Mouse (Mus musculus): ENCODE data around the gene Efcab6. TPM values are rescaled to one million over a fixed set of nuclear protein-coding genes. Genes with fewer than 3 reads are reported as not detected.

The Efcab6 gene
- polyA plus RNA-seq, 1 experiment from 2014 or later = 0.26 TPM

DNA sequence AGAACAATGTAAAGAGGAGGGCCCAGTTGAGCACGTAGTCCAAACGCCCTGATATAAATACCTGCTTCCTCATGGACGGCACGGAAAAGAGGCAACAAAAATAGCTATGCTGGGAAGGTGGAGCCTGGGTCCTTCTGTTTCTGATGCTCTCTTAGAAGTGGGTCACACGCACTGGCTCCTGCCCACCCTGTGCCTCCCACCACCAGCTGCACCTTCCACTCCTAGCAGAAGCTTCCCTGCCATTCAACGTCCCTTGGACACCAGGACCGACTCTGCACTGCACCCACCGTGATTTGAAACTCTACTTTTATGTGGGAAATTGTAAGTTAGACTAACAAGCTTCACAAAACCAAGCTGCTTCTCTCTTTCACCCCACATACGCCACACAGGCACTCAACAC, 12.8 kb downstream of the Efcab6 start:
- ATAC-seq (ENCODE audit: low FRiP score) (no peak), DNase-seq (ENCODE audit: low spot score) (no peak)
- 81% methylated on average over 9 of the region's 9 CpGs for WGBS
- Histone ChIP-seq H3K4me2 (replicated peaks; ENCODE audit: low read depth, low read length) (no peak overlapping the region), H3K9me3 (ENCODE audit: control insufficient read depth, low read length) (no peaks in the 10 kb centered on the region), H3K27me3 (ENCODE audit: control insufficient read depth, insufficient read depth, low read length) (0 out of 2 replicates have a peak, but pooled peaks cover 2% of the 10 kb centered on the region), H3K9ac (ENCODE audit: low read depth, low read length) (no peak overlapping the region), H3K4me3 (ENCODE audit: low read depth, low read length) (no peak overlapping the region), H3K36me3 (ENCODE audit: control insufficient read depth, insufficient read depth, low read length) (no peaks in the 10 kb centered on the region), H3K4me1 (replicated peaks; ENCODE audit: control insufficient read depth, insufficient read depth, low read length) (no peaks in the 10 kb centered on the region), H3K27ac (ENCODE audit: low read depth, low read length) (no peak overlapping the region)

GRCm38 (mm10) chr15:84049570-84049969, 15.6 kb downstream of the Efcab6 start:
- Histone ChIP-seq H3K27ac (ENCODE audit: low read depth, low read length) (no peak overlapping the region), H3K4me2 (replicated peaks; ENCODE audit: low read depth, low read length) (no peak overlapping the region), H3K9me3 (ENCODE audit: control insufficient read depth, low read length) (no peaks in the 10 kb centered on the region), H3K4me3 (ENCODE audit: low read depth, low read length) (no peak overlapping the region), H3K9ac (ENCODE audit: low read depth, low read length) (no peak overlapping the region), H3K4me1 (replicated peaks; ENCODE audit: control insufficient read depth, insufficient read depth, low read length) (no peaks in the 10 kb centered on the region), H3K36me3 (ENCODE audit: control insufficient read depth, insufficient read depth, low read length) (no peaks in the 10 kb centered on the region), H3K27me3 (ENCODE audit: control insufficient read depth, insufficient read depth, low read length) (no peaks in the 10 kb centered on the region)
- ATAC-seq (ENCODE audit: low FRiP score) (no peak), DNase-seq (ENCODE audit: low spot score) (no peak)
- 66% methylated on average over 7 of the region's 7 CpGs for WGBS

- no peaks in the 10 kb centered on the region for H3K9me3 ChIP-seq (ENCODE audit: control insufficient read depth, low read length)
- no peaks in the 10 kb centered on the region for H3K4me1 ChIP-seq (replicated peaks; ENCODE audit: control insufficient read depth, insufficient read depth, low read length)
- no peaks in the 10 kb centered on the region for H3K27me3 ChIP-seq (ENCODE audit: control insufficient read depth, insufficient read depth, low read length)
- no peak overlapping the region for H3K4me2 ChIP-seq (replicated peaks; ENCODE audit: low read depth, low read length)
- H3K27ac ChIP-seq (ENCODE audit: low read depth, low read length) = no peak overlapping the region
- no peak overlapping the region for H3K9ac ChIP-seq (ENCODE audit: low read depth, low read length)
- 90% methylated on average over 6 of the region's 6 CpGs for WGBS
- ATAC-seq (ENCODE audit: low FRiP score) = no peak
- no peak for DNase-seq (ENCODE audit: low spot score)
- no peaks in the 10 kb centered on the region for H3K36me3 ChIP-seq (ENCODE audit: control insufficient read depth, insufficient read depth, low read length)
- no peak overlapping the region for H3K4me3 ChIP-seq (ENCODE audit: low read depth, low read length)
These were observed 19.6 kb downstream of the Efcab6 start for GRCm38 (mm10) chr15:84045562-84045961.

DNA sequence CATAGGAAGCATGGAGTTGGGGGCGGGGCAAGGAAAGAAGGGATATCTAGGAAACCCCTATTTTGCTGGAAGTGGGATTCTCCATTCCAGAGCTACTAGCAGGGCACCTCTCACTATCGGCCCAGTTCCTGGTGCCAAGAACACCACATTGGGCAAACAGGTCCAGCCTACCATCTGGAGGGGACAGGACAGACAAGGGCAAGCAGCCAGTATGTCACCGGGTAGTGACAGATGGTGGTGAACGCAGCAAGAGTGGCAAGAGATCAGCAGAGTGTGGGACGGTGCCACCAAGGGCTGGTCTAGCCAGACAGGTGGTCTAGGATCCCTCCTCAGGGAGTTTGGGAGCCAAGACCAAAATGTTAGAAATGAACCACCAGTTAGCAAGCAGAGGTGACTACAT, 28.1 kb downstream of the Efcab6 start:
- no peak overlapping the region for H3K27ac ChIP-seq (ENCODE audit: low read depth, low read length)
- H3K9me3 ChIP-seq (ENCODE audit: control insufficient read depth, low read length) = no peaks in the 10 kb centered on the region
- H3K27me3 ChIP-seq (ENCODE audit: control insufficient read depth, insufficient read depth, low read length) = no peaks in the 10 kb centered on the region
- no peaks in the 10 kb centered on the region for H3K36me3 ChIP-seq (ENCODE audit: control insufficient read depth, insufficient read depth, low read length)
- H3K4me1 ChIP-seq (replicated peaks; ENCODE audit: control insufficient read depth, insufficient read depth, low read length) = no peaks in the 10 kb centered on the region
- ATAC-seq (ENCODE audit: low FRiP score) = no peak
- H3K4me3 ChIP-seq (ENCODE audit: low read depth, low read length) = no peak overlapping the region
- no peak for DNase-seq (ENCODE audit: low spot score)
- H3K9ac ChIP-seq (ENCODE audit: low read depth, low read length) = no peak overlapping the region
- 91% methylated on average over 5 of the region's 5 CpGs for WGBS
- H3K4me2 ChIP-seq (replicated peaks; ENCODE audit: low read depth, low read length) = no peak overlapping the region

GRCm38 (mm10) chr15:84025651-84026050, 39.5 kb downstream of the Efcab6 start:
- Histone ChIP-seq H3K9me3 (ENCODE audit: control insufficient read depth, low read length) (no peaks in the 10 kb centered on the region), H3K4me3 (ENCODE audit: low read depth, low read length) (no peak overlapping the region), H3K9ac (ENCODE audit: low read depth, low read length) (no peak overlapping the region), H3K27ac (ENCODE audit: low read depth, low read length) (no peak overlapping the region), H3K4me1 (replicated peaks; ENCODE audit: control insufficient read depth, insufficient read depth, low read length) (no peaks in the 10 kb centered on the region), H3K36me3 (ENCODE audit: control insufficient read depth, insufficient read depth, low read length) (no peaks in the 10 kb centered on the region), H3K27me3 (ENCODE audit: control insufficient read depth, insufficient read depth, low read length) (no peaks in the 10 kb centered on the region), H3K4me2 (replicated peaks; ENCODE audit: low read depth, low read length) (no peak overlapping the region)
- no peak for DNase-seq (ENCODE audit: low spot score)
- no peak for ATAC-seq (ENCODE audit: low FRiP score)
- 82% methylated on average over 8 of the region's 8 CpGs for WGBS

GRCm38 (mm10) chr15:84024851-84025250, 40.3 kb downstream of the Efcab6 start:
- no peak overlapping the region for H3K27ac ChIP-seq (ENCODE audit: low read depth, low read length)
- H3K36me3 ChIP-seq (ENCODE audit: control insufficient read depth, insufficient read depth, low read length) = no peaks in the 10 kb centered on the region
- DNase-seq (ENCODE audit: low spot score) (no peak), ATAC-seq (ENCODE audit: low FRiP score) (no peak)
- H3K4me2 ChIP-seq (replicated peaks; ENCODE audit: low read depth, low read length) = no peak overlapping the region
- H3K4me1 ChIP-seq (replicated peaks; ENCODE audit: control insufficient read depth, insufficient read depth, low read length) = no peaks in the 10 kb centered on the region
- H3K27me3 ChIP-seq (ENCODE audit: control insufficient read depth, insufficient read depth, low read length) = no peaks in the 10 kb centered on the region
- no peak overlapping the region for H3K9ac ChIP-seq (ENCODE audit: low read depth, low read length)
- no peaks in the 10 kb centered on the region for H3K9me3 ChIP-seq (ENCODE audit: control insufficient read depth, low read length)
- WGBS = 87% methylated on average over 6 of the region's 6 CpGs
- no peak overlapping the region for H3K4me3 ChIP-seq (ENCODE audit: low read depth, low read length)

DNA sequence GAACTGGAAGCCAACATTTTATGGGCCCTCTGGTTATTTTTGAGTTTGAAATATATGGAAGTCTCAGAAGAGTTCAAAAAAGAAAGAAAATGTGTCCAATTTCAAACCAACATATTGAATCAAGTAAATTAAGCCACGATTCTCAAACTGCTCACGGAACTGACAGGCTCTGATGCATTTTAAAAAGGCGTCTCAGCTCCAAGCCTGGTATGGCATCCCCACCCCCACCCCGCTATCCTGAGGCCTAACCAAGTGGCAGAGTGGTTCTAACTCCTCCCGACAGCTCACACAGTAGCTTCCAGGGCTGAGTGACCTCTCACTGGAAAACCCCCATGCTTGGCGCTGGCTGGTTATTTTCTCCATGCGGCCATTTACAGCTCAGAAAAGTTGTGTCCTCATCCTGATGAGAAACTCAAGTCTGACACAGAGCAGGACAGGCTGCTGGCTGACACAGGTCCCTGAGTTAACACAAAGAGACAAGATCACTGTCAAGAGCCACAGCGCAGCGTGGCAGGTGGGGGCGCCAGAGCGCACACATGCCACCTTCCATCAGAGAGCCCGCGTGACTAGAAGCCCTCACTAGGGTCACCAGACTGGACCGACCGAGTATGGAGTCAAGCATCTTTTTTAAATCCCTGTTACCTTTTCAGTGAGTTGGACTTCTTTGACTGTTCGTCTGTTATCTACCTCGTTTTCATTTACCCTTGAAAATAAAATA, 55.7 kb downstream of the Efcab6 start:
- no peak for ATAC-seq (ENCODE audit: low FRiP score)
- no peak overlapping the region for H3K4me2 ChIP-seq (replicated peaks; ENCODE audit: low read depth, low read length)
- DNase-seq (ENCODE audit: low spot score) = peak; percentile 34
- WGBS = 62% methylated on average over 17 of the region's 17 CpGs
- no peaks in the 10 kb centered on the region for H3K36me3 ChIP-seq (ENCODE audit: control insufficient read depth, insufficient read depth, low read length)
- 0 out of 2 replicates have a peak, but pooled peaks cover 2% of the 10 kb centered on the region for H3K4me1 ChIP-seq (replicated peaks; ENCODE audit: control insufficient read depth, insufficient read depth, low read length)
- H3K4me3 ChIP-seq (ENCODE audit: low read depth, low read length) = no peak overlapping the region
- no peak overlapping the region for H3K9ac ChIP-seq (ENCODE audit: low read depth, low read length)
- no peaks in the 10 kb centered on the region for H3K27me3 ChIP-seq (ENCODE audit: control insufficient read depth, insufficient read depth, low read length)
- no peaks in the 10 kb centered on the region for H3K9me3 ChIP-seq (ENCODE audit: control insufficient read depth, low read length)
- H3K27ac ChIP-seq (ENCODE audit: low read depth, low read length) = no peak overlapping the region

DNA sequence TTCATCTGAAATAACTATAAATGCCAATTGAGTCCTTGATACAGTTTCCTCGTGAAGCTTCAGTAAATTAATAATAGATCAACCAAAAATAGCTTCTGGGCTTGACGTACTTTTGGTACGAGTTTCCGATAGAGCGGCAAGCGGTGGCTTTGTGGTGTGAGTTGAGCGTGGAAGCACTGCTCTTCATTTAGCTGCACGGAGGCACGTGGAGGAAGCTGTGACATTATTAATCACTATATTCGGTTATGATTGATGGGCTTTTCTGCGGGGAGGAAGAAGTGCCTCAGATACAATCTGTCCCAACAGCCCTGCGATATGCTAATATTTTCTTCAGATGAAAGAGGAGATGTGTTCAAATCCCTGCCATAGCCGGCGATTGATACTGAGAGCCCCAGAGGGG, 60.9 kb downstream of the Efcab6 start:
- Histone ChIP-seq H3K9me3 (ENCODE audit: control insufficient read depth, low read length) (no peaks in the 10 kb centered on the region), H3K9ac (ENCODE audit: low read depth, low read length) (no peak overlapping the region), H3K4me1 (replicated peaks; ENCODE audit: control insufficient read depth, insufficient read depth, low read length) (no peaks in the 10 kb centered on the region), H3K36me3 (ENCODE audit: control insufficient read depth, insufficient read depth, low read length) (no peaks in the 10 kb centered on the region), H3K4me3 (ENCODE audit: low read depth, low read length) (no peak overlapping the region), H3K27me3 (ENCODE audit: control insufficient read depth, insufficient read depth, low read length) (no peaks in the 10 kb centered on the region), H3K4me2 (replicated peaks; ENCODE audit: low read depth, low read length) (no peak overlapping the region), H3K27ac (ENCODE audit: low read depth, low read length) (no peak overlapping the region)
- ATAC-seq (ENCODE audit: low FRiP score) = no peak
- no peak for DNase-seq (ENCODE audit: low spot score)
- WGBS = 88% methylated on average over 14 of the region's 14 CpGs

GRCm38 (mm10) chr15:83999071-83999470, 66.1 kb downstream of the Efcab6 start:
- DNase-seq (ENCODE audit: low spot score) = no peak
- Histone ChIP-seq H3K9me3 (ENCODE audit: control insufficient read depth, low read length) (no peaks in the 10 kb centered on the region), H3K4me1 (replicated peaks; ENCODE audit: control insufficient read depth, insufficient read depth, low read length) (no peaks in the 10 kb centered on the region; the same call in 1 of the 2 replicates), H3K4me2 (replicated peaks; ENCODE audit: low read depth, low read length) (no peak overlapping the region), H3K36me3 (ENCODE audit: control insufficient read depth, insufficient read depth, low read length) (no peaks in the 10 kb centered on the region), H3K4me3 (ENCODE audit: low read depth, low read length) (no peak overlapping the region), H3K9ac (ENCODE audit: low read depth, low read length) (no peak overlapping the region), H3K27me3 (ENCODE audit: control insufficient read depth, insufficient read depth, low read length) (no peaks in the 10 kb centered on the region), H3K27ac (ENCODE audit: low read depth, low read length) (no peak overlapping the region)
- WGBS = 88% methylated on average over 3 of the region's 3 CpGs
- no peak for ATAC-seq (ENCODE audit: low FRiP score)

All from hindbrain, embryonic 11.5 days (tissue).